Comparison of ENCODE assay signal across 18 mouse cellular contexts in genomic region chr9:64814273-64814672, GRCm38 (mm10). TPM values are rescaled to one million over a fixed set of nuclear protein-coding genes. Genes with fewer than 3 reads are reported as not detected.
DNase-seq lines count a peak whose midpoint lies in the region; ATAC-seq and TF ChIP-seq lines count a peak whose summit lies in the region.
"Had no signal": no experiment of that assay in that cellular context is flagged by ENCODE, and none has a peak within 500 bp of the region (broad histone marks: within the 10 kb centered on the region; RNA-seq: fewer than 3 reads in every experiment).

No protein-coding gene starts in this region.

- WGBS in kidney, postnatal 0 days = 92% methylated on average over 6 of the region's 6 CpGs
- 84% methylated on average over 6 of the region's 6 CpGs for WGBS in midbrain, postnatal 0 days
- 84% methylated on average over 6 of the region's 6 CpGs for WGBS in midbrain, embryonic 15.5 days

- no peak overlapping the region for H3K9ac ChIP-seq in kidney, postnatal 0 days (ENCODE audit: low read depth, low read length)
- H3K9ac ChIP-seq in midbrain, postnatal 0 days (replicated peaks; ENCODE audit: low read length, poor library complexity, severe bottlenecking) = no peak overlapping the region
- no peak overlapping the region for H3K9ac ChIP-seq in midbrain, embryonic 15.5 days
- H3K9ac ChIP-seq: embryonic facial prominence, embryonic 12.5 days; forebrain, embryonic 12.5 days; limb, embryonic 15.5 days had no signal

- no peaks in the 10 kb centered on the region for H3K9me3 ChIP-seq in kidney, postnatal 0 days (replicated peaks; ENCODE audit: low read length)
- H3K9me3 ChIP-seq in midbrain, postnatal 0 days (ENCODE audit: low read length) = no peaks in the 10 kb centered on the region
- no peaks in the 10 kb centered on the region for H3K9me3 ChIP-seq in midbrain, embryonic 15.5 days
- H3K9me3 ChIP-seq: embryonic facial prominence, embryonic 12.5 days; forebrain, embryonic 12.5 days; limb, embryonic 15.5 days had no signal

- DNase-seq in kidney, postnatal 0 days (ENCODE audit: low spot score) = no peak
- no peak for DNase-seq in kidney, postnatal 4 days
- no peak for DNase-seq in midbrain, postnatal 0 days (ENCODE audit: low spot score)
- DNase-seq in induced T-regulatory cell, adult 2 months (ENCODE audit: low read depth) = peak; percentile 56
- peak; percentile 60 for DNase-seq in splenic B cell, adult 2 months (ENCODE audit: low read depth, low spot score)
- no peak for DNase-seq in urinary bladder, postnatal 36 days (ENCODE audit: low spot score in 2 of 2)
- DNase-seq in embryo, embryonic 11 days = no peak
- DNase-seq: adrenal gland, adult 8-10 months; cerebellum, postnatal 25 days; gastrocnemius, adult 2 months; kidney, adult 11 months; thymus, postnatal 4 days had no signal

- no peak overlapping the region for H3K4me2 ChIP-seq in kidney, postnatal 0 days (ENCODE audit: low read length)
- no peak overlapping the region for H3K4me2 ChIP-seq in midbrain, postnatal 0 days (ENCODE audit: low read depth, low read length, poor library complexity, severe bottlenecking)
- H3K4me2 ChIP-seq in midbrain, embryonic 15.5 days = no peak overlapping the region
- H3K4me2 ChIP-seq: embryonic facial prominence, embryonic 12.5 days; forebrain, embryonic 12.5 days; heart, embryonic 11.5 days; limb, embryonic 15.5 days; midbrain, embryonic 11.5 days had no signal

- no peak overlapping the region for H3K4me3 ChIP-seq in kidney, postnatal 0 days (replicated peaks; ENCODE audit: low read depth, low read length)
- H3K4me3 ChIP-seq in midbrain, postnatal 0 days (ENCODE audit: low read depth, low read length) = no peak overlapping the region
- no peak overlapping the region for H3K4me3 ChIP-seq in midbrain, embryonic 15.5 days
- H3K4me3 ChIP-seq: embryonic facial prominence, embryonic 12.5 days; forebrain, embryonic 12.5 days; gastrocnemius, adult 2 months; limb, embryonic 15.5 days had no signal

- H3K4me1 ChIP-seq in kidney, postnatal 0 days (replicated peaks; ENCODE audit: insufficient read depth, low read length) = no peaks in the 10 kb centered on the region
- peaks cover 5% of the 10 kb centered on the region; the same call in 1 of the 2 replicates for H3K4me1 ChIP-seq in midbrain, postnatal 0 days (ENCODE audit: insufficient read depth, low read length)
- peaks cover 13% of the 10 kb centered on the region for H3K4me1 ChIP-seq in midbrain, embryonic 15.5 days
- H3K4me1 ChIP-seq: embryonic facial prominence, embryonic 12.5 days had no signal

- TF ChIP-seq CTCF in kidney, postnatal 0 days (IDR thresholded peaks at IDR 0.05; ENCODE audit: low read depth) = peak; percentile 18; the same call in 1 of the 2 replicates
- peak; percentile 49 for TF ChIP-seq CTCF in midbrain, postnatal 0 days (IDR thresholded peaks at IDR 0.05)

- H3K27ac ChIP-seq in kidney, postnatal 0 days = no peak overlapping the region
- H3K27ac ChIP-seq in midbrain, postnatal 0 days (ENCODE audit: low read depth, low read length) = no peak overlapping the region
- no peak overlapping the region for H3K27ac ChIP-seq in midbrain, embryonic 15.5 days
- H3K27ac ChIP-seq: embryonic facial prominence, embryonic 12.5 days; forebrain, embryonic 12.5 days; gastrocnemius, adult 2 months; limb, embryonic 15.5 days had no signal

- no peaks in the 10 kb centered on the region for H3K36me3 ChIP-seq in kidney, postnatal 0 days (ENCODE audit: insufficient read depth, low read length)
- H3K36me3 ChIP-seq in midbrain, postnatal 0 days (ENCODE audit: insufficient read depth, low read length) = no peaks in the 10 kb centered on the region
- H3K36me3 ChIP-seq in midbrain, embryonic 15.5 days (replicated peaks) = no peaks in the 10 kb centered on the region
- no peaks in the 10 kb centered on the region for H3K36me3 ChIP-seq in splenic B cell, adult 2 months (ENCODE audit: control insufficient read depth, insufficient read depth, low read length, poor library complexity, severe bottlenecking)
- H3K36me3 ChIP-seq: embryonic facial prominence, embryonic 12.5 days; forebrain, embryonic 12.5 days; limb, embryonic 15.5 days had no signal

- H3K27me3 ChIP-seq in kidney, postnatal 0 days (ENCODE audit: insufficient read depth, low read length) = no peaks in the 10 kb centered on the region
- H3K27me3 ChIP-seq in midbrain, postnatal 0 days (ENCODE audit: insufficient read depth, low read length) = no peaks in the 10 kb centered on the region
- H3K27me3 ChIP-seq in midbrain, embryonic 15.5 days (replicated peaks) = no peaks in the 10 kb centered on the region
- H3K27me3 ChIP-seq in splenic B cell, adult 2 months (ENCODE audit: control insufficient read depth, insufficient read depth, low read length, poor library complexity, severe bottlenecking) = no peaks in the 10 kb centered on the region
- H3K27me3 ChIP-seq: embryonic facial prominence, embryonic 12.5 days; forebrain, embryonic 12.5 days; limb, embryonic 15.5 days had no signal

- ATAC-seq in kidney, postnatal 0 days (replicated peaks; ENCODE audit: low FRiP score, low read depth) = no peak
- no peak for ATAC-seq in midbrain, postnatal 0 days (ENCODE audit: low FRiP score)
- ATAC-seq in midbrain, embryonic 15.5 days (replicated peaks) = no peak

RNA-seq across cellular contexts. Expression of gene Dennd4a, which starts 3.1 kb away (rescaled TPM):
- polyA plus RNA-seq in kidney, postnatal 0 days (2015; fragmentation: Nextera tagmentation; extraction: Ambion mirVana) = 2.7 and 3.6 TPM in 2 replicates
- 15.2 and 20.7 TPM in 2 replicates for total RNA-seq in midbrain, postnatal 0 days (2014; rRNA removed)
- polyA plus RNA-seq in midbrain, postnatal 0 days (2015; fragmentation: Nextera tagmentation; extraction: Ambion mirVana) = 5.3 and 7.1 TPM in 2 replicates
- 10.9 and 12.0 TPM in 2 replicates for polyA plus RNA-seq in midbrain, embryonic 15.5 days (2015; fragmentation: Nextera tagmentation; extraction: Ambion mirVana)

Comparison
In these comparisons a context has a peak if more than half of its experiments do, and no peak if none do; other contexts are left out.
1. DNase-seq: peak in induced T-regulatory cell, adult 2 months (single experiment) and splenic B cell, adult 2 months (single experiment); none in kidney, postnatal 0 days (single experiment), kidney, postnatal 4 days (0 of 2), midbrain, postnatal 0 days (single experiment), urinary bladder, postnatal 36 days (0 of 2) and embryo, embryonic 11 days (single experiment).